Mouse (Mus musculus) brain, embryonic 14.5 days (tissue): ENCODE measurements around the gene Crp.

ENCODE experiments used
- CTCF ChIP-seq: fragments of 200-500 bp; IDR thresholded peaks from 2 replicates; pipeline ENCODE4 v1.5.1; 2012; ENCODE audit warnings: inconsistent platforms, mild to moderate bottlenecking, moderate library complexity, borderline replicate concordance; ENCODE audit not compliant: insufficient read depth, insufficient read length; ENCODE audit errors: extremely low read depth
- POLR2A ChIP-seq: fragments of 200-500 bp; IDR thresholded peaks from 2 replicates; pipeline ENCODE4 v1.6.1; 2012; ENCODE audit warnings: mild to moderate bottlenecking, inconsistent platforms, borderline replicate concordance; ENCODE audit not compliant: poor library complexity, insufficient read depth, insufficient read length, severe bottlenecking; ENCODE audit errors: extremely low read depth

- no peak for TF ChIP-seq CTCF
- TF ChIP-seq POLR2A, result no peak
These were observed 27.1 kb upstream of the Crp start for GRCm38 (mm10) chr1:172670716-172671115.
